ENCODE assay signal across 18 mouse cellular contexts in genomic region chr1:92893896-92894295, GRCm38 (mm10). TPM values are rescaled to one million over a fixed set of nuclear protein-coding genes. Genes with fewer than 3 reads are reported as not detected.
DNase-seq lines count a peak whose midpoint lies in the region; TF ChIP-seq lines count a peak whose summit lies in the region.
"Had no signal": no experiment of that assay in that cellular context is flagged by ENCODE, and none has a peak within 500 bp of the region (broad histone marks: within the 10 kb centered on the region; RNA-seq: fewer than 3 reads in every experiment).

No protein-coding gene starts in this region.

- H3K4me3 ChIP-seq in myocyte: no peak overlapping the region

- TF ChIP-seq POLR2A in myocyte (IDR thresholded peaks at IDR 0.05; ENCODE audit: insufficient read length, low read depth): no peak

- H3K27me3 ChIP-seq in myocyte (ENCODE audit: control insufficient read depth, insufficient read depth, insufficient read length): no peaks in the 10 kb centered on the region

- no peaks in the 10 kb centered on the region for H3K36me3 ChIP-seq in myocyte (ENCODE audit: control insufficient read depth, insufficient read depth)
- H3K36me3 ChIP-seq: G1E had no signal

- DNase-seq in adrenal gland, adult 2 months: peak; percentile 24
- no peak for DNase-seq in adrenal gland, adult 18-20 months (ENCODE audit: low spot score in 2 of 2)
- no peak for DNase-seq in left cerebral cortex, postnatal 25 days (ENCODE audit: low spot score in 2 of 2)
- DNase-seq: adrenal gland, adult 8-10 months; adrenal gland, postnatal 10 days; adrenal gland, postnatal 14 days; adrenal gland, postnatal 25 days; adrenal gland, postnatal 36 days; B cell, adult 2 months; cerebellum, adult 11 months; cerebellum, adult 11-12 months; cerebellum, adult 18-20 months; cerebellum, adult 2 months; cerebellum, adult 8-10 months had no signal

- peak overlapping the region; percentile 68 for H3K4me2 ChIP-seq in myocyte (ENCODE audit: low read depth)

- H3K79me2 ChIP-seq in myocyte (ENCODE audit: control insufficient read depth, insufficient read depth): no peaks in the 10 kb centered on the region

- intact Hi-C loops in left cerebral cortex, postnatal 25 days (cut with DNase I): loop anchor here (2.0 kb wide), 1 partner anchor 53 kb away; no protein-coding TSS in a partner anchor

- no peak overlapping the region for H3ac ChIP-seq in myocyte (ENCODE audit: control insufficient read depth, insufficient read length)

TF ChIP-seq in myocyte, 11 proteins besides CTCF, POLR2A, EP300 and RAD21:
- no peak for TF ChIP-seq SRF (IDR thresholded peaks at IDR 0.05; ENCODE audit: control insufficient read depth, insufficient read length, low read depth)
- peak in 2 of 3 experiments; percentile 60 to 64 for TF ChIP-seq MYOD1 (IDR thresholded peaks at IDR 0.05; ENCODE audit: control insufficient read depth in 1 of 3, insufficient read length in 2 of 3, low read depth in 2 of 3)
- TF ChIP-seq USF1 (IDR thresholded peaks at IDR 0.05; ENCODE audit: low read depth): no peak
- no peak for TF ChIP-seq TCF3 (IDR thresholded peaks at IDR 0.05; ENCODE audit: insufficient read length, low read depth)
- peak in 2 of 3 experiments; percentile 54 to 63 for TF ChIP-seq MYOG (IDR thresholded peaks at IDR 0.05; ENCODE audit: control insufficient read depth in 1 of 3, insufficient read depth in 1 of 3, insufficient read length in 2 of 3, low read depth in 2 of 3)
- TF ChIP-seq CEBPB (IDR thresholded peaks at IDR 0.05; ENCODE audit: insufficient read depth, poor library complexity, severe bottlenecking): no peak
- peak; percentile 6 for TF ChIP-seq TCF12 (IDR thresholded peaks at IDR 0.05; ENCODE audit: insufficient read depth, poor library complexity, severe bottlenecking)
- no peak for TF ChIP-seq POLR2AphosphoS2 (IDR thresholded peaks at IDR 0.05; ENCODE audit: insufficient read length, low read depth)

RNA-seq across cellular contexts. Expression of gene Ankmy1, which starts 8.8 kb away (rescaled TPM):
- 1 to 10 TPM in 1 of 2 experiments, under 1 TPM in 1; 0.69 to 1.0 TPM for total RNA-seq in adrenal gland, adult 2 months (2021)
- 0.18 and 0.26 TPM in 2 replicates for polyA plus RNA-seq in adrenal gland, adult 2 months (2012; rRNA removed)
- total RNA-seq in adrenal gland, adult 18-20 months (2021): under 1 TPM; 0.80 to 0.86 TPM
- 2.4 TPM for polyA plus RNA-seq in myocyte (2012; fragmentation: generic; extraction: Trizol)
- total RNA-seq in left cerebral cortex, postnatal 25 days (2021): under 1 TPM; 0.32 to 0.41 TPM
- total RNA-seq: MEL had no signal

RNA-seq across cellular contexts. Expression of gene Dusp28, which starts 12.9 kb away (rescaled TPM):
- total RNA-seq in adrenal gland, adult 2 months (2021): 10 to 100 TPM; 12.5 to 17.2 TPM
- polyA plus RNA-seq in adrenal gland, adult 2 months (2012; rRNA removed): 97.2 and 107 TPM in 2 replicates
- total RNA-seq in adrenal gland, adult 18-20 months (2021): 10 to 100 TPM; 14.3 to 14.5 TPM
- polyA plus RNA-seq in myocyte (2012; fragmentation: generic; extraction: Trizol): 40.9 TPM
- total RNA-seq in left cerebral cortex, postnatal 25 days (2021): 10 to 100 TPM; 11.7 to 13.0 TPM

RNA-seq across cellular contexts. Expression of gene Rnpepl1, which starts 16.7 kb away (rescaled TPM):
- total RNA-seq in adrenal gland, adult 2 months (2021): 10 to 100 TPM; 71.2 to 90.8 TPM
- polyA plus RNA-seq in adrenal gland, adult 2 months (2012; rRNA removed): 524 and 593 TPM in 2 replicates
- 10 to 100 TPM; 58.2 to 80.9 TPM for total RNA-seq in adrenal gland, adult 18-20 months (2021)
- 48.6 TPM for polyA plus RNA-seq in myocyte (2012; fragmentation: generic; extraction: Trizol)
- 10 to 100 TPM; 32.3 to 32.9 TPM for total RNA-seq in left cerebral cortex, postnatal 25 days (2021)

RNA-seq across cellular contexts. Expression of gene Capn10, which starts 40.3 kb away (rescaled TPM):
- 10 to 100 TPM; 16.1 to 18.3 TPM for total RNA-seq in adrenal gland, adult 2 months (2021)
- 45.9 and 50.7 TPM in 2 replicates for polyA plus RNA-seq in adrenal gland, adult 2 months (2012; rRNA removed)
- 10 to 100 TPM; 14.5 to 16.8 TPM for total RNA-seq in adrenal gland, adult 18-20 months (2021)
- 23.6 TPM for polyA plus RNA-seq in myocyte (2012; fragmentation: generic; extraction: Trizol)
- 10 to 100 TPM; 44.4 to 47.8 TPM for total RNA-seq in left cerebral cortex, postnatal 25 days (2021)

RNA-seq across cellular contexts. Expression of gene Gpr35, which starts 56.8 kb away (rescaled TPM):
- total RNA-seq in adrenal gland, adult 2 months (2021): 1 to 10 TPM in 1 of 2 experiments, under 1 TPM in 1; 0.76 to 2.2 TPM
- 1.2 and 2.1 TPM in 2 replicates for polyA plus RNA-seq in adrenal gland, adult 2 months (2012; rRNA removed)
- 1 to 10 TPM; 1.4 TPM for total RNA-seq in adrenal gland, adult 18-20 months (2021)
- polyA plus RNA-seq in myocyte (2012; fragmentation: generic; extraction: Trizol): 1.0 TPM
- under 1 TPM; 0.18 to 0.48 TPM for total RNA-seq in left cerebral cortex, postnatal 25 days (2021)
- total RNA-seq: MEL had no signal
- polyA plus RNA-seq: Patski had no signal
